Mouse (Mus musculus) stomach, embryonic 15.5 days (tissue): ENCODE results near the gene Foxc2. TPM values are rescaled to one million over a fixed set of nuclear protein-coding genes. Genes with fewer than 3 reads are reported as not detected.

Source experiments
- ATAC-seq: fragments of 200-750 bp; cut with Nextera tagmentation; 2 replicates; pipeline ENCODE4 v1.8.0; 2017; ENCODE audit warnings: low read depth, moderate number of reproducible peaks, moderate TSS enrichment; ENCODE audit not compliant: insufficient read depth, low FRiP score
- H3K27ac ChIP-seq: fragments of 300-500 bp; sonication (generic); 2 replicates; pipeline ENCODE4 v1.5.1; 2015; ENCODE audit warnings: mild to moderate bottlenecking, inconsistent platforms
- H3K27me3 ChIP-seq: fragments of 300-500 bp; sonication (generic); replicated peaks from 2 replicates; pipeline ENCODE4 v1.6.1; 2015; ENCODE audit warnings: inconsistent platforms
- H3K36me3 ChIP-seq: fragments of 300-500 bp; sonication (generic); 2 replicates; pipeline ENCODE4 v1.6.1; 2015; ENCODE audit warnings: inconsistent platforms
- H3K4me1 ChIP-seq: fragments of 300-500 bp; sonication (generic); 2 replicates; pipeline ENCODE4 v1.6.1; 2015; ENCODE audit warnings: inconsistent platforms
- H3K4me2 ChIP-seq: fragments of 300-500 bp; sonication (generic); 2 replicates; pipeline ENCODE4 v1.6.1; 2015; ENCODE audit warnings: mild to moderate bottlenecking, inconsistent platforms
- H3K4me3 ChIP-seq: fragments of 300-500 bp; sonication (generic); replicated peaks from 2 replicates; pipeline ENCODE4 v1.5.1; 2015; ENCODE audit warnings: inconsistent platforms
- H3K9ac ChIP-seq: fragments of 300-500 bp; sonication (generic); 2 replicates; pipeline ENCODE4 v1.6.1; 2015; ENCODE audit warnings: inconsistent platforms
- H3K9me3 ChIP-seq: fragments of 300-500 bp; sonication (generic); 2 replicates; pipeline ENCODE4 v1.6.1; 2016; ENCODE audit warnings: inconsistent platforms
- WGBS: fragments of 180-500 bp; shearing (Covaris S2); methylation state at CpG from one replicate; pipeline ENCODE4 v1.1.7; 2015; 5-methylcytosine and 5-hydroxymethylcytosine counted together
- polyA plus RNA-seq: library from polyadenylated mRNA; unstranded; fragments of >200 nt; fragmentation: Nextera tagmentation; extraction: Ambion mirVana; gene quantifications from 2 replicates; pipeline ENCODE4 v1.2.1, GENCODE M21; 2015

Gene Foxc2
- polyA plus RNA-seq: 0.77 and 0.90 TPM in 2 replicates

GRCm38 (mm10) chr8:121115948-121116347, at the start of gene Foxc2:
Gene Foxc2, plus strand, starts transcription at chr8:121116171.
- Histone ChIP-seq H3K27me3 (peaks cover 69% of the 10 kb centered on the region), H3K36me3 (no peaks in the 10 kb centered on the region), H3K9me3 (no peaks in the 10 kb centered on the region), H3K4me1 (peaks cover 20% of the 10 kb centered on the region; the same call in 1 of the 2 replicates), H3K27ac (0 out of 2 replicates have a peak within 1 kb of the TSS, but pooled peaks have one; percentile 23), H3K9ac (0 out of 2 replicates have a peak within 1 kb of the TSS, but pooled peaks have one; percentile 35), H3K4me2 (peak within 1 kb of the TSS; percentile 88), H3K4me3 (peak within 1 kb of the TSS; percentile 49)
- under 1% methylated on average over 25 of the region's 25 CpGs for WGBS
- ATAC-seq: no peak

GRCm38 (mm10) chr8:121071454-121071853, 44.5 kb upstream of the Foxc2 start:
- Histone ChIP-seq H3K4me2 (no peak overlapping the region), H3K4me3 (no peak overlapping the region), H3K9me3 (no peaks in the 10 kb centered on the region), H3K27ac (peak overlapping the region; percentile 52; the same call in 1 of the 2 replicates), H3K9ac (no peak overlapping the region), H3K27me3 (peaks cover 22% of the 10 kb centered on the region), H3K4me1 (peaks cover 20% of the 10 kb centered on the region), H3K36me3 (no peaks in the 10 kb centered on the region)
- 6% methylated on average over 12 of the region's 12 CpGs for WGBS
- no peak for ATAC-seq

- WGBS: 31% methylated on average over 11 of the region's 11 CpGs
- H3K9me3 ChIP-seq: no peaks in the 10 kb centered on the region
- peaks cover 33% of the 10 kb centered on the region for H3K27me3 ChIP-seq
Measured at GRCm38 (mm10) chr8:121072406-121073130, 43.4 kb upstream of the Foxc2 start.

GRCm38 (mm10) chr8:121073174-121074107, 42.5 kb upstream of the Foxc2 start:
- Histone ChIP-seq H3K27ac (peak overlapping the region; percentile 75), H3K4me3 (peak overlapping the region; percentile 31), H3K9me3 (no peaks in the 10 kb centered on the region), H3K4me2 (peak overlapping the region; percentile 55), H3K27me3 (peaks cover 39% of the 10 kb centered on the region), H3K4me1 (peaks cover 20% of the 10 kb centered on the region), H3K9ac (peak overlapping the region; percentile 31; the same call in 1 of the 2 replicates), H3K36me3 (no peaks in the 10 kb centered on the region)
- ATAC-seq: no peak; the same call in 1 of the 2 replicates
- 5% methylated on average over 48 of the region's 48 CpGs for WGBS

More at GRCm38 (mm10) chr8:121072406-121073130, 43.4 kb upstream of the Foxc2 start:
- H3K27ac ChIP-seq: peak overlapping the region; percentile 75
- H3K9ac ChIP-seq: no peak overlapping the region; the same call in 1 of the 2 replicates
- no peaks in the 10 kb centered on the region for H3K36me3 ChIP-seq
- H3K4me1 ChIP-seq: peaks cover 20% of the 10 kb centered on the region
- peak overlapping the region; percentile 55 for H3K4me2 ChIP-seq
- no peak for ATAC-seq
- peak overlapping the region; percentile 31 for H3K4me3 ChIP-seq

DNA sequence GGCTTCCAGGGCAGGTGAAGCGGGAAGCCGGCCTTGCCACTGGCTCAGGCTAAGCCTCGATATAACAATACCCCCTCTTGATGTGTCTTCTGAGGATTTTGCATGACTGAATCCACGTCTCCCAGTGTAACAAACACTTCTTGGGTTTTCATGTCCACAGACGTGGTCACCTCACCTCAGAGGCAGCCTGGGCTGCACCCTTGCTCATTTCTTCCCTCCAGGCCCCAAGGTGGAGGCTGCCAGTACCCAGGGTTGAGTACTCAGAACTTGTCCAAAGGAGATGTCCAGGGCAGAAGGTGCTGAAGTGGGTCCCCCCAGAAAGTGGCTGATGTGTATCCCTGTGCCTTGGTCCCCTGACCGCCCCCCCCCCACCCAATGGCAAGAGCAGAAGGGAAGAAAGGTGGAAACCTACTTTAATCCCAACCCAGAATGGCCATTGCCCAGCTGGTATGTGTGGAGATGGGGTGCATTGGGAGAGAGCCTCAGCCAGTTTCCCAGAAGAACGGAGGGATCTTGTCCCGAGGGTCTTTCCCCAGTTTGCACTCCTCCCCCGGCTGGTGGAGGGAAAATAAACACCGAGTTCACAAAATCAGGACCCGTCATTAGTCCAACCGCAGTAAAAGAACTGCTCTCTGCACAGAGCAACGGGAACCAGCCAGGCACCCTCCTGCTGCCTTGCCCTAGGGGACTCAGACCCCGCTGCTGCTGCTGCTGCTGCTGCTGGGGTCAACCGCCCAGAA, 41.7 kb upstream of the Foxc2 start:
- Histone ChIP-seq H3K27ac (peak overlapping the region; percentile 75), H3K9ac (peak overlapping the region; percentile 31; the same call in 1 of the 2 replicates), H3K27me3 (peaks cover 41% of the 10 kb centered on the region), H3K4me1 (peaks cover 20% of the 10 kb centered on the region), H3K36me3 (no peaks in the 10 kb centered on the region), H3K4me3 (peak overlapping the region; percentile 31), H3K4me2 (peak overlapping the region; percentile 55), H3K9me3 (no peaks in the 10 kb centered on the region)
- 7% methylated on average over 15 of the region's 15 CpGs for WGBS
- ATAC-seq: no peak

DNA sequence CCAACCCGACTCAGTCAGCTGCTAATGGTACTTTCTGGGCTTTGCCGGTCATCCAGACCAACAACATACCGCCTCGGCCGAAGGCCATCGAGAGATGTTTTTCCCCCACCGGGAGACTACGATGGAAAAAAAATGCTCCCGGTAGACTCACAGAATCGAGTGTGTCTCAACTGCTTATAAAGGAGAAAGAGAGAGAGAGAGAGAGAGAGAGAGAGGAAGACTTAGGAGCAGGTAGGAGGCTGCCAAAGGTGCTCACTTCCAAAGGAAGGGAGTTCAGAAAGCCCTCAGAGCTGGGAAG, 41.2 kb upstream of the Foxc2 start:
- Histone ChIP-seq H3K9me3 (no peaks in the 10 kb centered on the region), H3K36me3 (no peaks in the 10 kb centered on the region), H3K27ac (peak overlapping the region; percentile 67), H3K4me1 (peaks cover 20% of the 10 kb centered on the region), H3K4me3 (peak overlapping the region; percentile 31), H3K9ac (no peak overlapping the region), H3K4me2 (peak overlapping the region; percentile 55), H3K27me3 (peaks cover 42% of the 10 kb centered on the region)
- WGBS: 9% methylated on average over 10 of the region's 10 CpGs
- no peak for ATAC-seq

DNA sequence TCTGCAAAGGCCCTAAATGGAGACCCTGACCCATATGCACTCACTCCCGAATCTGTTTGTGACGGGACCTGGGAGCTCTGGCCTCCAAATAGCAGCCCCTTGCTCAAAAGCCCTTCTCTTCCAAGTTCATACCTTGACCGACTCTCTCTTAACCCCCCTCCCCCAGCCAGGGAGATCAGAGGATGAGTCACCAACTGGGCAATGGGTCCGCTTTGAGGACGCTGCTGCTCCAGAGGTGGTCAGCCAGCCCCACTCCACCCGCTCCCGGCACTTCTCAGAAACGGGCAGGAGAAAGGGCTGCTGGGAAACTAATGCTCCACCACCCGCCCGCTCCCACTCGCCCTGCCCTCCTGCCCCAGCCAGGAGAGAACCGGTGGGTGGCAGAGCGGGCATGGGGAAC, 40.0 kb upstream of the Foxc2 start:
- no peaks in the 10 kb centered on the region for H3K9me3 ChIP-seq
- no peak overlapping the region; the same call in 1 of the 2 replicates for H3K9ac ChIP-seq
- peak overlapping the region; percentile 67; the same call in 1 of the 2 replicates for H3K27ac ChIP-seq
- H3K4me3 ChIP-seq: peak overlapping the region; percentile 31
- no peaks in the 10 kb centered on the region for H3K36me3 ChIP-seq
- H3K4me2 ChIP-seq: peak overlapping the region; percentile 55
- peaks cover 11% of the 10 kb centered on the region for H3K4me1 ChIP-seq
- H3K27me3 ChIP-seq: peaks cover 54% of the 10 kb centered on the region
- ATAC-seq: no peak
- WGBS: 13% methylated on average over 13 of the region's 13 CpGs

GRCm38 (mm10) chr8:121076555-121076954, 39.4 kb upstream of the Foxc2 start:
- WGBS: 24% methylated on average over 7 of the region's 7 CpGs
- H3K36me3 ChIP-seq: no peaks in the 10 kb centered on the region
- peaks cover 6% of the 10 kb centered on the region; the same call in 1 of the 2 replicates for H3K4me1 ChIP-seq
- H3K4me3 ChIP-seq: peak overlapping the region; percentile 5; the same call in 1 of the 2 replicates
- H3K4me2 ChIP-seq: peak overlapping the region; percentile 55
- peak overlapping the region; percentile 63 for H3K27ac ChIP-seq
- H3K9me3 ChIP-seq: no peaks in the 10 kb centered on the region
- ATAC-seq: no peak
- H3K9ac ChIP-seq: no peak overlapping the region
- H3K27me3 ChIP-seq: peaks cover 53% of the 10 kb centered on the region

- peak overlapping the region; percentile 68; the same call in 1 of the 2 replicates for H3K4me3 ChIP-seq
- H3K27ac ChIP-seq: peak overlapping the region; percentile 98; the same call in 1 of the 2 replicates
- peak overlapping the region; percentile 82 for H3K4me2 ChIP-seq
- H3K36me3 ChIP-seq: no peaks in the 10 kb centered on the region
- 14% methylated on average over 14 of the region's 14 CpGs for WGBS
- H3K9ac ChIP-seq: no peak overlapping the region; the same call in 1 of the 2 replicates
- H3K4me1 ChIP-seq: peaks cover 9% of the 10 kb centered on the region
- H3K27me3 ChIP-seq: peaks cover 71% of the 10 kb centered on the region
- ATAC-seq: no peak
- H3K9me3 ChIP-seq: no peaks in the 10 kb centered on the region
Measured at GRCm38 (mm10) chr8:121078721-121079120, 37.2 kb upstream of the Foxc2 start.

DNA sequence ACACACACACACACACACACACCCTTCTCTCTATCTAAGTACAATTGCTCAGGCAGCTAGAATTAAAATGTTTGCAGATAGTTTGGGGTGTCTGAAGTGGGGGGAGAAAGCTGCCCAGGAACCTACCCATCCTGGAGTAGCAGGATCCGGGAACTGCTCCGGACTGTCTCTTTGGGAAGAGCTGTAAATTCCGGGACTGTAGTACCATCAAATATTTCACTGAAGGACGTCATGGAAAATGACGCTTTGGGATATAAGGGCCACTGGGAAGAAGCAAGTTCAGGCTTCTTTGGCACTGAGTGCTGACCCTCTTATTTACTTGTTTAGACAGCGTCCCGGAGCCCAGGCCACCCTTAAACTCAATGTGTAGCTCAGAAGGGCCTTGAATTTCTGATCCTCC, 36.8 kb upstream of the Foxc2 start:
- Histone ChIP-seq H3K27me3 (peaks cover 73% of the 10 kb centered on the region), H3K36me3 (no peaks in the 10 kb centered on the region), H3K4me1 (peaks cover 9% of the 10 kb centered on the region), H3K27ac (peak overlapping the region; percentile 98; the same call in 1 of the 2 replicates), H3K4me3 (peak overlapping the region; percentile 68; the same call in 1 of the 2 replicates), H3K4me2 (peak overlapping the region; percentile 82), H3K9me3 (no peaks in the 10 kb centered on the region), H3K9ac (no peak overlapping the region; the same call in 1 of the 2 replicates)
- no peak for ATAC-seq
- WGBS: 12% methylated on average over 7 of the region's 7 CpGs

- no peaks in the 10 kb centered on the region for H3K36me3 ChIP-seq
- 10% methylated on average over 12 of the region's 12 CpGs for WGBS
- peak overlapping the region; percentile 82 for H3K4me2 ChIP-seq
- H3K9ac ChIP-seq: peak overlapping the region; percentile 66
- H3K4me1 ChIP-seq: peaks cover 9% of the 10 kb centered on the region
- H3K9me3 ChIP-seq: no peaks in the 10 kb centered on the region
- peak overlapping the region; percentile 68 for H3K4me3 ChIP-seq
- peaks cover 79% of the 10 kb centered on the region for H3K27me3 ChIP-seq
- ATAC-seq: no peak
- peak overlapping the region; percentile 98; the same call in 1 of the 2 replicates for H3K27ac ChIP-seq
Measured at GRCm38 (mm10) chr8:121079944-121080343, 36.0 kb upstream of the Foxc2 start.
